ENCODE assay signal across 9 mouse cellular contexts in genomic region chr11:24144159-24144946, GRCm38 (mm10).
A peak's percentile ranks its signal among the peaks of the same experiment; 100 is the strongest.
DNase-seq lines count a peak whose midpoint lies in the region; ATAC-seq and TF ChIP-seq lines count a peak whose summit lies in the region.
"Had no signal": no experiment of that assay in that cellular context is flagged by ENCODE, and none has a peak within 500 bp of the region (broad histone marks: within the 10 kb centered on the region; RNA-seq: fewer than 3 reads in every experiment).

No protein-coding gene starts in this region.

- WGBS in cerebellum, adult 2 months = 11% methylated on average over 16 of the region's 16 CpGs
- WGBS in kidney, embryonic 14.5 days = 66% methylated on average over 16 of the region's 16 CpGs
- WGBS in neural tube, embryonic 15.5 days = 83% methylated on average over 16 of the region's 16 CpGs

- DNase-seq in layer of hippocampus, adult 18-20 months (ENCODE audit: low spot score in 2 of 2) = peak; percentile 75 to 82
- no peak for DNase-seq in layer of hippocampus, adult 9-10 months (ENCODE audit: low spot score)
- peak; percentile 68 to 69 for DNase-seq in cerebellum, adult 2 months
- DNase-seq in lung, postnatal 14 days = no peak
- DNase-seq in adipocyte (ENCODE audit: low spot score) = no peak
- no peak for DNase-seq in spleen, adult 18-20 months

- no peak for TF ChIP-seq POLR2A in cerebellum, adult 2 months (IDR thresholded peaks at IDR 0.05; ENCODE audit: borderline replicate concordance, insufficient read depth, low read length)

- no peak overlapping the region for H3K27ac ChIP-seq in cerebellum, adult 2 months (ENCODE audit: insufficient read depth, low read length)
- no peak overlapping the region for H3K27ac ChIP-seq in kidney, embryonic 14.5 days (ENCODE audit: low read depth, low read length)
- no peak overlapping the region for H3K27ac ChIP-seq in neural tube, embryonic 15.5 days (replicated peaks)

- H3K4me1 ChIP-seq in cerebellum, adult 2 months (ENCODE audit: control insufficient read depth, insufficient read depth, low read length) = peaks cover 6% of the 10 kb centered on the region
- 0 out of 2 replicates have a peak, but pooled peaks cover 6% of the 10 kb centered on the region for H3K4me1 ChIP-seq in kidney, embryonic 14.5 days (ENCODE audit: control insufficient read depth, insufficient read depth, low read length)
- peaks cover 33% of the 10 kb centered on the region for H3K4me1 ChIP-seq in neural tube, embryonic 15.5 days

- no peak overlapping the region for H3K4me2 ChIP-seq in kidney, embryonic 14.5 days (replicated peaks; ENCODE audit: low read depth, low read length)
- no peak overlapping the region for H3K4me2 ChIP-seq in neural tube, embryonic 15.5 days

- ATAC-seq in kidney, embryonic 14.5 days (ENCODE audit: low FRiP score, low TSS enrichment) = peak; percentile 37; the same call in 1 of the 2 replicates
- ATAC-seq in neural tube, embryonic 15.5 days (ENCODE audit: low FRiP score) = peak; percentile 15; the same call in 1 of the 2 replicates
- ATAC-seq: Patski had no signal

- no peaks in the 10 kb centered on the region for H3K27me3 ChIP-seq in cerebellum, adult 2 months (ENCODE audit: control insufficient read depth, insufficient read depth, low read length)
- H3K27me3 ChIP-seq in kidney, embryonic 14.5 days (ENCODE audit: control insufficient read depth, insufficient read depth, low read length) = no peaks in the 10 kb centered on the region
- no peaks in the 10 kb centered on the region for H3K27me3 ChIP-seq in neural tube, embryonic 15.5 days (replicated peaks)

- no peaks in the 10 kb centered on the region for H3K36me3 ChIP-seq in kidney, embryonic 14.5 days (ENCODE audit: control insufficient read depth, insufficient read depth, low read length)
- no peaks in the 10 kb centered on the region for H3K36me3 ChIP-seq in neural tube, embryonic 15.5 days

- H3K4me3 ChIP-seq in cerebellum, adult 2 months (replicated peaks; ENCODE audit: insufficient read depth, low read depth, low read length) = peak overlapping the region; percentile 31
- H3K4me3 ChIP-seq in kidney, embryonic 14.5 days (ENCODE audit: low read length) = no peak overlapping the region
- H3K4me3 ChIP-seq in neural tube, embryonic 15.5 days (replicated peaks) = no peak overlapping the region

- TF ChIP-seq CTCF in cerebellum, adult 2 months (IDR thresholded peaks at IDR 0.05; ENCODE audit: borderline replicate concordance, insufficient read depth, low read depth, low read length) = no peak

- H3K9me3 ChIP-seq in kidney, embryonic 14.5 days (ENCODE audit: control insufficient read depth, low read length) = no peaks in the 10 kb centered on the region
- H3K9me3 ChIP-seq in neural tube, embryonic 15.5 days (replicated peaks) = no peaks in the 10 kb centered on the region

- H3K9ac ChIP-seq in kidney, embryonic 14.5 days (ENCODE audit: low read depth, low read length) = no peak overlapping the region
- no peak overlapping the region for H3K9ac ChIP-seq in neural tube, embryonic 15.5 days (replicated peaks)

Comparison
In these comparisons a context has a peak if more than half of its experiments do, and no peak if none do; other contexts are left out.
1. DNase-seq: peak in layer of hippocampus, adult 18-20 months (2 of 2) and cerebellum, adult 2 months (2 of 2); none in layer of hippocampus, adult 9-10 months (single experiment), lung, postnatal 14 days (single experiment), adipocyte (single experiment) and spleen, adult 18-20 months (0 of 2).